8 mouse cellular contexts compared by ENCODE assay signal in genomic region chr7:139389213-139389761, GRCm38 (mm10). TPM values are rescaled to one million over a fixed set of nuclear protein-coding genes. Genes with fewer than 3 reads are reported as not detected.
DNase-seq lines count a peak whose midpoint lies in the region; ATAC-seq and TF ChIP-seq lines count a peak whose summit lies in the region.

No protein-coding gene starts in this region.

- peak overlapping the region; percentile 74 for H3K4me2 ChIP-seq in embryonic facial prominence, embryonic 15.5 days (replicated peaks)
- peak overlapping the region; percentile 72 for H3K4me2 ChIP-seq in intestine, embryonic 16.5 days (ENCODE audit: low read depth, low read length)

- no peaks in the 10 kb centered on the region for H3K36me3 ChIP-seq in heart, embryonic 10.5 days
- H3K36me3 ChIP-seq in ES-E14 (ENCODE audit: control insufficient read depth, insufficient read depth, low read length, poor library complexity, severe bottlenecking) = no peaks in the 10 kb centered on the region
- H3K36me3 ChIP-seq in embryonic facial prominence, embryonic 15.5 days = no peaks in the 10 kb centered on the region
- no peaks in the 10 kb centered on the region for H3K36me3 ChIP-seq in intestine, embryonic 16.5 days (ENCODE audit: control insufficient read depth, insufficient read depth, low read length)

- peak overlapping the region; percentile 92 for H3K4me3 ChIP-seq in heart, embryonic 10.5 days
- peak overlapping the region; percentile 80 to 85 for H3K4me3 ChIP-seq in ES-E14 (ENCODE audit: insufficient read depth in 1 of 2, low read depth in 1 of 2, low read length in 2 of 2, poor library complexity in 1 of 2, severe bottlenecking in 1 of 2)
- peak overlapping the region; percentile 90 for H3K4me3 ChIP-seq in embryonic facial prominence, embryonic 15.5 days (replicated peaks)
- H3K4me3 ChIP-seq in intestine, embryonic 16.5 days (ENCODE audit: low read length) = peak overlapping the region; percentile 95

- peaks cover 63% of the 10 kb centered on the region for H3K4me1 ChIP-seq in heart, embryonic 10.5 days
- H3K4me1 ChIP-seq in ES-E14 (ENCODE audit: control insufficient read depth in 2 of 2, insufficient read depth in 2 of 2, low read length in 2 of 2, poor library complexity in 1 of 2) = no peaks in the 10 kb centered on the region
- peaks cover 50% of the 10 kb centered on the region for H3K4me1 ChIP-seq in embryonic facial prominence, embryonic 15.5 days
- peaks cover 43% of the 10 kb centered on the region for H3K4me1 ChIP-seq in intestine, embryonic 16.5 days (ENCODE audit: control insufficient read depth, insufficient read depth, low read length)

- intact Hi-C loops in heart, postnatal 25 days (cut with DNase I) = loop anchor here (1.0 to 5.0 kb wide), 2 partner anchors 21 to 142 kb away; partner anchors contain the start of gene Pwwp2b
- intact Hi-C loops in left cerebral cortex, postnatal 10 days (cut with DNase I) = loop anchor here (5.0 kb wide), 1 partner anchor 87 kb away; no protein-coding TSS in a partner anchor

- H3K9me3 ChIP-seq in heart, embryonic 10.5 days = no peaks in the 10 kb centered on the region
- H3K9me3 ChIP-seq in ES-E14 (ENCODE audit: control insufficient read depth, insufficient read depth, low read depth, low read length) = no peaks in the 10 kb centered on the region
- no peaks in the 10 kb centered on the region for H3K9me3 ChIP-seq in embryonic facial prominence, embryonic 15.5 days (replicated peaks)
- no peaks in the 10 kb centered on the region for H3K9me3 ChIP-seq in intestine, embryonic 16.5 days (ENCODE audit: control insufficient read depth, low read length)

- no peak for DNase-seq in heart, embryonic 10.5 days (ENCODE audit: low spot score)
- DNase-seq in heart, postnatal 25 days (ENCODE audit: low spot score) = no peak
- DNase-seq in ES-E14 (ENCODE audit: low read depth, low spot score) = no peak
- peak; percentile 41 for DNase-seq in mesoderm, embryonic 11.5 days (ENCODE audit: low read depth, low spot score)
- DNase-seq in left cerebral cortex, postnatal 10 days (ENCODE audit: extremely low spot score in 1 of 2, low spot score in 2 of 2) = no peak
- DNase-seq in frontal cortex, postnatal 14 days (ENCODE audit: low spot score in 2 of 2) = no peak

- peak; percentile 30; the same call in 1 of the 2 replicates for ATAC-seq in embryonic facial prominence, embryonic 15.5 days (ENCODE audit: insufficient number of reproducible peaks, low FRiP score, low TSS enrichment, low read depth)
- ATAC-seq in intestine, embryonic 16.5 days = peak; percentile 43

- under 1% methylated on average over 52 of the region's 53 CpGs for WGBS in heart, embryonic 10.5 days
- 1% methylated on average over 49 of the region's 53 CpGs for WGBS in embryonic facial prominence, embryonic 15.5 days
- WGBS in intestine, embryonic 16.5 days = under 1% methylated on average over 51 of the region's 53 CpGs

- H3K27ac ChIP-seq in heart, embryonic 10.5 days = peak overlapping the region; percentile 98
- no peak overlapping the region for H3K27ac ChIP-seq in ES-E14 (ENCODE audit: insufficient read depth, low read depth, low read length, poor library complexity, severe bottlenecking)
- H3K27ac ChIP-seq in embryonic facial prominence, embryonic 15.5 days (replicated peaks) = peak overlapping the region; percentile 83
- H3K27ac ChIP-seq in intestine, embryonic 16.5 days (ENCODE audit: low read length) = peak overlapping the region; percentile 80

- in situ Hi-C loops in ES-E14 (cut with MboI; ENCODE audit: low sequenced_read_pairs in 2 of 2, unreplicated experiment in 2 of 2) = no loop called here

- H3K9ac ChIP-seq in ES-E14 (ENCODE audit: insufficient read depth, low read depth, low read length, poor library complexity, severe bottlenecking) = peak overlapping the region; percentile 92
- H3K9ac ChIP-seq in embryonic facial prominence, embryonic 15.5 days = peak overlapping the region; percentile 90
- H3K9ac ChIP-seq in intestine, embryonic 16.5 days (ENCODE audit: low read depth, low read length) = peak overlapping the region; percentile 98

- no peaks in the 10 kb centered on the region for H3K27me3 ChIP-seq in heart, embryonic 10.5 days (ENCODE audit: insufficient read depth, poor library complexity, severe bottlenecking)
- no peaks in the 10 kb centered on the region for H3K27me3 ChIP-seq in embryonic facial prominence, embryonic 15.5 days
- H3K27me3 ChIP-seq in intestine, embryonic 16.5 days (replicated peaks; ENCODE audit: control insufficient read depth, insufficient read depth, low read length) = no peaks in the 10 kb centered on the region

TF ChIP-seq in ES-E14, 5 proteins besides CTCF, POLR2A, EP300 and RAD21:
- no peak for TF ChIP-seq ZC3H11A (IDR thresholded peaks at IDR 0.05; ENCODE audit: borderline replicate concordance, low read depth, low read length)
- TF ChIP-seq CHD2 (IDR thresholded peaks at IDR 0.05; ENCODE audit: low read depth, low read length) = no peak
- TF ChIP-seq HCFC1 (IDR thresholded peaks at IDR 0.05; ENCODE audit: borderline replicate concordance, insufficient read depth, low read length) = no peak; the same call in 1 of the 2 replicates
TF ChIP-seq in ES-E14: peak in this region for 0.

RNA-seq across cellular contexts. Expression of gene Inpp5a, which starts 0.4 kb away (rescaled TPM):
- polyA plus RNA-seq in heart, embryonic 10.5 days (2016; fragmentation: Nextera tagmentation; extraction: Ambion mirVana) = 46.9 and 60.9 TPM in 2 replicates
- total RNA-seq in heart, postnatal 25 days (2021) = 100 to 1,000 TPM; 292 to 306 TPM
- total RNA-seq in ES-E14 (2012; rRNA removed) = 10.9 and 11.5 TPM in 2 replicates
- polyA plus RNA-seq in embryonic facial prominence, embryonic 15.5 days (2015; fragmentation: Nextera tagmentation; extraction: Ambion mirVana) = 30.5 and 31.5 TPM in 2 replicates
- 8.9 and 27.7 TPM in 2 replicates for polyA plus RNA-seq in intestine, embryonic 16.5 days (2015; fragmentation: Nextera tagmentation; extraction: Ambion mirVana)
- 10 to 100 TPM; 43.3 to 44.4 TPM for total RNA-seq in left cerebral cortex, postnatal 10 days (2021)

Comparison
In these comparisons a context has a peak if more than half of its experiments do, and no peak if none do; other contexts are left out.
1. RNA of gene Inpp5a, which starts 0.4 kb away (total RNA-seq): 292 to 306 TPM in heart, postnatal 25 days; 43.3 to 44.4 TPM in left cerebral cortex, postnatal 10 days and 10.9 to 11.5 TPM in ES-E14; every median in the first group is over 4 times any median in the second.
2. Peak in every context shown above with its lines, with median percentiles within 50 percentile points of each other: H3K4me3 ChIP-seq and H3K9ac ChIP-seq.